Mouse (Mus musculus): ENCODE data around the gene Inka2. TPM values are rescaled to one million over a fixed set of nuclear protein-coding genes. Genes with fewer than 3 reads are reported as not detected.
"Not testable (repeated sequence)": the region's sequence is repeated elsewhere in the genome, so short reads cannot be mapped to it uniquely, and the experiment has no call there.

Gene Inka2
- total RNA-seq, 2 experiments from 2014 or later: 115 to 118 TPM

DNA sequence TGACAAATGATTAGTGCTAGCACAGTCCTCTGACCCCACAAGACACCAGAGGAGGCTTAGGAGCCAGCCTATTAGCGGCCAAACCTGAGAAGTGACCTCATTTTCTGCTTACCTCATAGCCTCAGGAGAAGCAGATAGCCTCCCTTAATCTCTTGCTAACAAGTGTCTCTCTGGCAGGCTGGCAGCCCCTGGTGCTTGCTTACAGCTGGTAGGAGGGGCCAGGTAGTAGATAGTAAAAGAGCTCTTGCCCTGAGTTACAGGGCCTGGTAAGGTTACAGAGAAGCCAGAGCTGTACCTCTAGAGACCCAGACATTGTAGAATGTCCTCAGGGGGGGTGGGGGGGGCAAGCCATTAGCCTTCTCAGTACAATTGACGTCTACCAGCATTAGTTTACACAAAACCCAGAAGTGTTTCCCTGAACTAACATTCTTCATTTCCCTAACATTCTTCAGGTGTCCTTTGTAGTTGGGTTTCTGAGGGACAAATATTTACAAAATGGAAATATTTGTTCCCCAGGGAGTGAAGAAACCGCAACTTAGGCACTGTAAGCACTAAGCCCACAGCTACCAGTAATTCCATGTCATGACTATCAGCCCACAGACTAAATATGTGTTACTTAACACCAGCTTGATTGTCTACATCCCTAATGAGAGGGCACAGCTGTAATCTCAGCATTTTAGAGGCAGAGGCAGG is 5.0 kb upstream of the Inka2 start:
- H3K27ac ChIP-seq: no peak overlapping the region
- no peak for DNase-seq (ENCODE audit: extremely low spot score in 1 of 2, low spot score in 2 of 2)
- TF ChIP-seq CTCF (IDR thresholded peaks at IDR 0.05): no peak
- H3K4me3 ChIP-seq: no peak overlapping the region
- intact Hi-C loops (cut with DNase I): no loop called here

DNA sequence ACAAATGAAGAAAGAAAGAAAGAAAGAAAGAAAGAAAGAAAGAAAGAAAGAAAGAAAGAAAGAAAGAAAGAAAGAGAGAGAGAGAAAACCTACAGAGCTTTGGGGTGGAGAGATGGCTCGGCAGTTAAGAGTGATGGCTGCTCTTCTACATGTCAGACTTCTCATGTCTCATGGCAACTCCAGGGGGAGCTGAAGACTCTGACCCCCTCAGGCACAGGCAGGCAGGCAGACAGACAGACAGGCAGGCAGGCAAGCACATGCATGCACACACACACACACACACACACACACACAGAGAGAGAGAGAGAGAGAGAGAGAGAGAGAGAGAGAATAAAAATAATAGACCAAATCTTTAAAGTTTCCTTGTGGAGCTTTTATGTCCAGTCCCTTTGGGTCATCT is 3.6 kb upstream of the Inka2 start:
- H3K4me3 ChIP-seq; intact Hi-C loops (cut with DNase I); DNase-seq (ENCODE audit: extremely low spot score in 1 of 2, low spot score in 2 of 2): not testable (repeated sequence)

DNA sequence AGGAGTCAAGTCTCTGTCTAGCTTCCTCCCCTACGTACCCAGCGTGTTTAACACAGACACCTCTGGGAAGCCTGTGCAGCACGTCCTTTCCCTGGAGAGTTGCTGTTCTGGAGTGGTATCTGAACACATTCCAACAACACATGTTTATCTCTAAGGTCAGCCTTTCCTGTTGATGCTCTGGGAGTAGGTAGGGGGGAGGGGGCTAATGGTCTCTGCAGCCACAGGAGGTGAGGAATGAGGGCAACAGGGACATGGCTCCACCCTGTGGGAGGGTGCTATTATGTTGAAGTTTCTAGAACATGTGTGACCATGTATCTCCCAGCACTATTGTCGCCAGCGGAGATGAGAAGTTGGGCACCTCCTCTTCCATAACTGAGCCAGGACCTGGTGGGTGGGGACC is 3.0 kb upstream of the Inka2 start:
- no peak overlapping the region for H3K4me3 ChIP-seq
- no peak for DNase-seq (ENCODE audit: extremely low spot score in 1 of 2, low spot score in 2 of 2)
- intact Hi-C loops (cut with DNase I): no loop called here
- H3K27ac ChIP-seq: no peak overlapping the region
- TF ChIP-seq CTCF (IDR thresholded peaks at IDR 0.05): no peak

More for the DNA sequence above, 3.6 kb upstream of the Inka2 start:
- H3K27ac ChIP-seq: not testable (repeated sequence)

DNA sequence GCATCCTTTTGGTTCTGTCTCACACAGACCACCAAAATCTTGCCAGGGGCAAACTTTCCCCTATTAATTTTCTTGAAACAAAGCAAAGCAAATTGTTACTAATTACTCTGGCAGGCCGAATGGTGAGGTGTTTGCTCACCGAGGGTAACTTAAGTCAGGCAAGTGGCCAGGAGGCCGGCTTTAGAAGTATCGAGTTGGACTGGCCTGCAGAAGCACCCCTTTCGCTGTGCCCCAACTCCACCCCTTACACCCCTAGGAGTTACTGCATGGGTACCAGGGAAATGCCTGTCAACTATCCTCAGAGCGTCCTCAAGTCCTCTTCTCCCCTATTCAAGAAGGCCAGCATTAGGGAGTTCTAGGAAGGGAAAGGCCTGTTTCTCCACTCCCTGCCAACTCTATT is 828 bp upstream of the Inka2 start:
- intact Hi-C loops (cut with DNase I): no loop called here
- DNase-seq (ENCODE audit: extremely low spot score in 1 of 2, low spot score in 2 of 2): no peak
- Histone ChIP-seq H3K4me3 (no peak overlapping the region), H3K27ac (no peak overlapping the region)
- TF ChIP-seq CTCF (IDR thresholded peaks at IDR 0.05): no peak

DNA sequence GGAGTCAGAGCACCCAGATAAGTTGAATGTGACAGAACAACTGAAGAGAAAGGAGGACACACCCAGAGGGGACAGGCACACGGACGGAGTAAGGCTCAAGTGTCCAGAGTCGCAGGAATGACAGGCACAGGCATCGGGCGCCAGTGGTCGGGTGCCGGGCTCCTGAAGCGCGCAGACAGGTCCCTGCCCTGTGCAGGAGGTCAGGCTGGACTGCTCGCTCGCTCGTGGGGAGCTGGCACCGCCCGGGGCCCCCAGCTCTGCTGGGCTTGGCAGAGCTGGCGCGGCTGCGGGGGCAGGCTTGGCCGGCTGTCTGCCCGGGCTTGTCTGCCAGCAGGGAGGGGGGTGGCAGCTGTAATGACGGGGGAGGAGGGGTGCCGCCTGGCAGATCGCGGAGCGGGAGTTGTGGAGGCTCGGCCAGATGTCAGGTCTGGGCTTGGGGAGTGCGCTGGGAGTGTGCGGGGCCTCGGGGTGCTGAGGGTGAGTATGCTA is 706 bp downstream of the Inka2 start:
- peak overlapping the region; percentile 95 for H3K27ac ChIP-seq
- intact Hi-C loops (cut with DNase I): loop anchor here (1.0 kb wide), 2 partner anchors 11 to 12 kb away; no protein-coding TSS in a partner anchor
- peak overlapping the region; percentile 71 for H3K4me3 ChIP-seq
- DNase-seq (ENCODE audit: extremely low spot score in 1 of 2, low spot score in 2 of 2): peak; percentile 85 to 92
- no peak for TF ChIP-seq CTCF (IDR thresholded peaks at IDR 0.05)

DNA sequence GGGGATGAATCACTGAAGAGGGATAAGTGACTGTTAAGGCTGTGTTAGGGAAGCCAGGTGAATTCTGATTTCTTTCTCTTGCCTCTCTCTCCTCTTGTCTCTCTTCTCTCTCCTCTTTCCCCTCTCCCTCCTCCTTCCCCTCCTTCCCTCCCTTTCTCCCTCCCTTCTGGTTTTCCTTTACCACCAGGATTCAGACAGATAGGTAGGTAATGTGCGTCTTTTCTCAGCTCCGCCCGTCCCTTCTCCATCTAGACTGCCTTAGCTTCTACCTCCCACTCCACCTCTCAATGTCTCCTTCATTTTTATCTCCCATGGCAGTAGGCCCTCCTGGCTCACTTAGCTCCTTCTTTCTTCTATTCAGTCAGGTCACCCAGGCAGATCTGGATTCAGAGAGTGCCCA is 1.2 kb downstream of the Inka2 start:
- peak overlapping the region; percentile 71 for H3K4me3 ChIP-seq
- intact Hi-C loops (cut with DNase I): loop anchor here (1.0 kb wide), 2 partner anchors 11 to 12 kb away; no protein-coding TSS in a partner anchor
- DNase-seq (ENCODE audit: extremely low spot score in 1 of 2, low spot score in 2 of 2): peak in 1 of 2 experiments; percentile 29
- peak overlapping the region; percentile 95 for H3K27ac ChIP-seq
- no peak for TF ChIP-seq CTCF (IDR thresholded peaks at IDR 0.05)

DNA sequence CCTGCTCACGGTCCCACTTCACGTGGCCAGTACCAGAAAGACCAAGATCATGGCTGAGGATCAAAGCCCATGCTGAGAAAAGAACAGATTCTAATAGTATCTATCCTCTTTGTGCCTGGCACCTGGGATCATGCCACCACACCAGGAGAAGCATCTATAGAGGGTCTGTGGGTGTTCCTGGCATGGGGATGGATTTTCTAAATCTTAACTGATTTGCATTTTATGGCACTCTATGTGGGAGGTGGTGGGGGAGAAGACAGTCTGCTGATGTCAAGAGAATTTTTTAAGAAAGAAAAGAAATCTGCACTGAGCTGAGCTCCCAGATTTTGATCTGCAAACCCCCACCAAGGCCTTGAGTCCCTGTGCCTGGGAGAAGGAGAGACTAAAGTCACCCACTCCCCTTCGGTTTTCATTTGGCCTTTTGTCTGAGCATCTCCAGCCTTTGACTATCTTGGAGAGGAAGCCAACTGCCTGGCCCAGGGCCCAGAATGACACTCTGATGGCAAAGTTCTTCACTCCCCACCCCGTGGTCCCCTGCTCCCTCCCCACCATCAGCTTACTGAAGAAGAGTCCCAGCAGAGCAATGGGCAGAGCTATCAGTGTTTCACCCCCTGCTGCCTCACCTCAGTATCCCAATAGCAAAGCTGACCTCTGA is 2.1 kb downstream of the Inka2 start:
- Histone ChIP-seq H3K27ac (peak overlapping the region; percentile 95), H3K4me3 (peak overlapping the region; percentile 71)
- no peak for TF ChIP-seq CTCF (IDR thresholded peaks at IDR 0.05)
- intact Hi-C loops (cut with DNase I): no loop called here
- DNase-seq (ENCODE audit: extremely low spot score in 1 of 2, low spot score in 2 of 2): peak; percentile 50 to 60

DNA sequence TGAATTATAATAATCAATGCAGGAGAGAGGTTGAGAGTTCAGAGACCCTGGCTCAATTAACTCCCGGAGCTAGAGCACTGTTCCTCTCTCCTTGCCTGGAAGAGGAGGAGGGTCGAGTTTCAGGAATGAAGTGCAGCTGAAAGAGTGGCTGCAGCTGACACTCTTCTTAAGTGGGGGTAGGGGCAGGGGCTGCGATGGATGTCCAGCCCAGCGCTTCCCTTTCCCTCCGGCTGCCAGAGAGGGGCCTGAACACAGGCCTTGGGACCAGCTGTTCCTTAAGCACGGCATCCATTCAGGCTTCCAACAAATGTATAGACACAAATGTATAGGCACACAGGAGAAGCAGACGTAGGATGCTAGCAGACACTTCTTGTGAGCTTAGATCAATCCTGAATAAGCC is 3.2 kb downstream of the Inka2 start:
- H3K27ac ChIP-seq: peak overlapping the region; percentile 95
- H3K4me3 ChIP-seq: peak overlapping the region; percentile 71
- intact Hi-C loops (cut with DNase I): no loop called here
- DNase-seq (ENCODE audit: extremely low spot score in 1 of 2, low spot score in 2 of 2): no peak
- no peak for TF ChIP-seq CTCF (IDR thresholded peaks at IDR 0.05)

DNA sequence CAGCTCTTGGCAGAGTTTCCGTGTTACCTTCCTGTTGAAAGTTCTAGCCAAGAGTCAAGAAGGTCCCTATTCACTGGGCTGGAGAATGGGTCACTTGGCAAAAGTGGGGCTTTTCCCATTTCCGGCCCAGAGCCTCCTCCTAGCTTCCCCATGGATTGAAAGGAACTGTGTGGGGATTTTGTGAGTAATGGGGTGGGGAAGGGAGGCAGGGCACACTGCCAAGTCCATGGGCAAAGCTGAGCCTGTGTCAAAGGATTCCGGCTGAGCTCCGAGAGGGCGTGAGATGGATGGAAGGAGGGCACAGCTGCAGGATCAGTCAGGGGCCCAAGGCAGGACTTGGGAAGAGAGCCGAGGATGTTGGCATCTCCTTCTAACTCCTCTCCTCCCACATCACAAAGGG is 5.8 kb downstream of the Inka2 start:
- TF ChIP-seq CTCF (IDR thresholded peaks at IDR 0.05): no peak
- DNase-seq (ENCODE audit: extremely low spot score in 1 of 2, low spot score in 2 of 2): peak in 1 of 2 experiments; percentile 52
- Histone ChIP-seq H3K4me3 (peak overlapping the region; percentile 17), H3K27ac (peak overlapping the region; percentile 48)
- intact Hi-C loops (cut with DNase I): no loop called here

DNA sequence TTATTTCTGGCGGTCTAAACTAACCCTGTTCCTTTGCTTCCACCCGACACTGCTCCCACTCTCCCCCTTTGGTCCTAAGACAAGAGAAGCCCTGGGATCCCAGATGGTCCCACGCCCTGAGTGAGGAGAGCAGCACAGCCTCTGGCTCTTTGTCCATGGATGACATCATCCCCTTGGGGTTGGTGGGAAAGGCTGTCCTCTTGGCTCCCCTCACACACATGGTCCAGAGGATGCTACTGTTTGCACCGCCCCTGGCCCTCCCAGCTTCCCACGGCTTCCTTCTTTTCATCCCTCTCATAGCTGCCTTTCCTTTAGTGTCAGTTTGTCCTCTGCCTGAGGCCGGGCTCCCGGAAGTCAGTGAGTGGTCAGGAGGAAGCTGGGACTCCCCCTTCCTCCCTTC is 7.3 kb downstream of the Inka2 start:
- intact Hi-C loops (cut with DNase I): no loop called here
- peak overlapping the region; percentile 57 for H3K27ac ChIP-seq
- no peak for DNase-seq (ENCODE audit: extremely low spot score in 1 of 2, low spot score in 2 of 2)
- no peak for TF ChIP-seq CTCF (IDR thresholded peaks at IDR 0.05)
- H3K4me3 ChIP-seq: no peak overlapping the region

DNA sequence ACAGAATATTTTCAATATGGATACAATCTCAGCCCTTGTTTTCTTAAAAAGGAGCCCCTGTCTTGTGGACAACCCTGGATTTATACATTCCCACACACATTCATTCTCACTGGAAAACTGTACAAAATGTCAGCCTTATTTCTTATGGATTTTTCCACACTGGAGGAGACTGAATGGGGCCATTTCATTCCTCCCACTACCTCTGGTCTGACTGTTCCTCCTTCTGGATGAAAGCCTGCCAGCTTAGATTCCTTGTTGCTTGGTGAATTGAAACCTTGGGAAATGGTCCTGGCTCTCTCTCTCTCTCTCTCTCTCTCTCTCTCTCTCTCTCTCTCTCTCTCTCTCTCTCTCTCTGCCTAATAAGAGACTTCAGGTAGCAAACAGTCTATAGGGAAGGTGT is 8.4 kb downstream of the Inka2 start:
- DNase-seq (ENCODE audit: extremely low spot score in 1 of 2, low spot score in 2 of 2): no peak
- TF ChIP-seq CTCF (IDR thresholded peaks at IDR 0.05): no peak
- intact Hi-C loops (cut with DNase I): no loop called here
- Histone ChIP-seq H3K27ac (no peak overlapping the region), H3K4me3 (no peak overlapping the region)

DNA sequence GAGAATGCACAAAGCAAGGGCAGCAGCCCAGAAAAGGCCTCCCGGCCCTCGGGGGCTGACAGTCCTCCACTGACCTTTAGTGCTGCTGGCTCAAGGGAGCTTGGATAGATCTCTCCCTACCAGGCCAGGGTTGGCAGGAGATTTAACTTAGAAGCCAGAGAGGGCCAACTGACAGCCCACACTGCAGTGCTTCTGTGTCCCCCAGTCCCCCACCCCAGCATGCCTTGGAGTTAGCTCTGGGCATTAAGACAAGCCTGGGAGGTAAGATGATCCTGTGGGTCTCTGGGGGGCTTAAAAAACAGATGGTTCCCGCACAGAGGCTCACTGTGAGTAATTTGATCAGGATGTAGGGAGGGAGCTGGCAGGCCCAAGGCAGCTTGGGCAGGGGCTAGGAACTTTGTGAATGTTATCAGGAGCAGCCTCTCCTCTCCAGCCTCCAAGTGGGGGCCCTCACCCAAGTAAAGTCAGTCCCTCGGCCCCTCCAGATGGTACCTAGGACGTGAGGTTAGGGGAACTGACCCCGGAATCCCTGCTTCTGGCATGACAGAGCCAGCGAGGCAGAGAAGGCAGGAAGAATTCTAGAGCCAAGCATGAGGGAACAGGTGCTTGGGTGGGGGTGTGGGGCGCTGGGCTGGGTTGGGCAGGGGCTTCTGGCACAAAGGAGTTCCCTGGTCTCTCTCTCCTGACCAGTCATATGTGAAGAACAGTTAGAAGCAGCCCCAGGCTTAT is 9.9 kb downstream of the Inka2 start:
- intact Hi-C loops (cut with DNase I): no loop called here
- TF ChIP-seq CTCF (IDR thresholded peaks at IDR 0.05): no peak
- Histone ChIP-seq H3K4me3 (no peak overlapping the region), H3K27ac (peak overlapping the region; percentile 54)
- no peak for DNase-seq (ENCODE audit: extremely low spot score in 1 of 2, low spot score in 2 of 2)
